Mouse (Mus musculus) thymus, postnatal 10 days (tissue): ENCODE results near the gene Prm2.

Source experiments
- DNase-seq, 2 experiments: peaks; one replicate each; pipeline ENCODE4 v3.0.0; 2021; ENCODE audit warnings: low spot score in 2 of 2

Gene Prm2

GRCm38 (mm10) chr16:10796034-10796433 is at the start of gene Prm2:
Gene Prm2 (minus strand): TSS chr16:10796134.
- DNase-seq, result no peak

GRCm38 (mm10) chr16:10844319-10844670 is 48.4 kb upstream of the Prm2 start:
- no peak for DNase-seq

GRCm38 (mm10) chr16:10843486-10844318 is 47.8 kb upstream of the Prm2 start:
- DNase-seq, result peak; percentile 78 to 82

GRCm38 (mm10) chr16:10842282-10842855 is 46.4 kb upstream of the Prm2 start:
- DNase-seq, result no peak

GRCm38 (mm10) chr16:10840018-10840417 is 44.1 kb upstream of the Prm2 start:
- no peak for DNase-seq

- no peak for DNase-seq
Measured at GRCm38 (mm10) chr16:10838487-10839245, 42.7 kb upstream of the Prm2 start.

- DNase-seq, result peak; percentile 65 to 67
Measured at GRCm38 (mm10) chr16:10837903-10838302, 42.0 kb upstream of the Prm2 start.

GRCm38 (mm10) chr16:10837250-10837649 is 41.3 kb upstream of the Prm2 start:
- DNase-seq, result no peak

- DNase-seq, result peak; percentile 70 to 75
Measured at GRCm38 (mm10) chr16:10836388-10836787, 40.5 kb upstream of the Prm2 start.

- peak; percentile 87 to 89 for DNase-seq
Measured at GRCm38 (mm10) chr16:10834911-10835587, 39.1 kb upstream of the Prm2 start, which contains the start of gene Rmi2. Gene Rmi2 (plus strand): TSS chr16:10835059.

GRCm38 (mm10) chr16:10834542-10834910 is 38.6 kb upstream of the Prm2 start:
- DNase-seq, result no peak

- DNase-seq, result no peak
Measured at GRCm38 (mm10) chr16:10828461-10828805, 32.5 kb upstream of the Prm2 start.

GRCm38 (mm10) chr16:10827766-10828460 is 32.0 kb upstream of the Prm2 start:
- no peak for DNase-seq

GRCm38 (mm10) chr16:10827269-10827668 is 31.3 kb upstream of the Prm2 start:
- peak in 1 of 2 experiments; percentile 56 for DNase-seq

GRCm38 (mm10) chr16:10825840-10826239 is 29.9 kb upstream of the Prm2 start:
- no peak for DNase-seq

GRCm38 (mm10) chr16:10824536-10824935 is 28.6 kb upstream of the Prm2 start:
- no peak for DNase-seq

GRCm38 (mm10) chr16:10821387-10821786 is 25.5 kb upstream of the Prm2 start:
- no peak for DNase-seq

- no peak for DNase-seq
Measured at GRCm38 (mm10) chr16:10819966-10820365, 24.0 kb upstream of the Prm2 start.

- DNase-seq, result no peak
Measured at GRCm38 (mm10) chr16:10818579-10819135, 22.7 kb upstream of the Prm2 start.

- DNase-seq, result no peak
Measured at GRCm38 (mm10) chr16:10814864-10815263, 18.9 kb upstream of the Prm2 start.

- DNase-seq, result peak in 1 of 2 experiments; percentile 36
Measured at GRCm38 (mm10) chr16:10813726-10814125, 17.8 kb upstream of the Prm2 start.
